Mouse (Mus musculus) lung, postnatal 14 days (tissue): ENCODE measurements around the gene Smok3a.
"Not testable (repeated sequence)": the region's sequence is repeated elsewhere in the genome, so short reads cannot be mapped to it uniquely, and the experiment has no call there.

ENCODE experiments used
- DNase-seq: peaks from one replicate; pipeline ENCODE4 v3.0.0; 2021

Gene Smok3a

GRCm38 (mm10) chr5:138020961-138021479, at the start of gene Smok3a, which contains the start of gene Smok3b:
Gene Smok3a (plus strand): TSS chr5:138021261.
Gene Smok3b (plus strand): TSS chr5:138021429.
- DNase-seq: not testable (repeated sequence)

- no peak for DNase-seq
Observed at GRCm38 (mm10) chr5:137973161-137973560, 47.9 kb upstream of the Smok3a start.

GRCm38 (mm10) chr5:137973738-137974137, 47.3 kb upstream of the Smok3a start:
- DNase-seq: peak; percentile 10

- no peak for DNase-seq
Observed at GRCm38 (mm10) chr5:137974724-137975123, 46.3 kb upstream of the Smok3a start.

GRCm38 (mm10) chr5:137975434-137975833, 45.6 kb upstream of the Smok3a start:
- no peak for DNase-seq

- no peak for DNase-seq
Observed at GRCm38 (mm10) chr5:137977291-137977690, 43.8 kb upstream of the Smok3a start.

- DNase-seq: no peak
Observed at GRCm38 (mm10) chr5:137979081-137979480, 42.0 kb upstream of the Smok3a start.

- no peak for DNase-seq
Observed at GRCm38 (mm10) chr5:137981300-137981699, 39.8 kb upstream of the Smok3a start, which contains the start of gene Azgp1. Gene Azgp1 (plus strand): TSS chr5:137981520.

- no peak for DNase-seq
Observed at GRCm38 (mm10) chr5:137986351-137986750, 34.7 kb upstream of the Smok3a start.

- DNase-seq: no peak
Observed at GRCm38 (mm10) chr5:138009437-138009836, 11.6 kb upstream of the Smok3a start.

- DNase-seq: no peak
Observed at GRCm38 (mm10) chr5:138012382-138012781, 8.7 kb upstream of the Smok3a start.

GRCm38 (mm10) chr5:138016530-138016929, 4.5 kb upstream of the Smok3a start:
- no peak for DNase-seq

GRCm38 (mm10) chr5:138016997-138017396, 4.1 kb upstream of the Smok3a start:
- no peak for DNase-seq

- DNase-seq: not testable (repeated sequence)
Observed at GRCm38 (mm10) chr5:138019577-138019976, 1.5 kb upstream of the Smok3a start.

GRCm38 (mm10) chr5:138052894-138053293, 31.8 kb downstream of the Smok3a start, which contains the start of gene Smok3c:
Gene Smok3c (plus strand): TSS chr5:138053194.
- not testable (repeated sequence) for DNase-seq

GRCm38 (mm10) chr5:138073803-138074202, 52.7 kb downstream of the Smok3a start:
- DNase-seq: no peak

- no peak for DNase-seq
Observed at GRCm38 (mm10) chr5:138075684-138076083, 54.6 kb downstream of the Smok3a start.

GRCm38 (mm10) chr5:138076148-138076547, 55.1 kb downstream of the Smok3a start:
- DNase-seq: no peak

GRCm38 (mm10) chr5:138080456-138080855, 59.4 kb downstream of the Smok3a start:
- DNase-seq: no peak

GRCm38 (mm10) chr5:138081446-138081845, 60.4 kb downstream of the Smok3a start:
- no peak for DNase-seq

- no peak for DNase-seq
Observed at GRCm38 (mm10) chr5:138083318-138083900, 62.3 kb downstream of the Smok3a start.

- no peak for DNase-seq
Observed at GRCm38 (mm10) chr5:138083936-138084335, 62.9 kb downstream of the Smok3a start.
